Mouse (Mus musculus): ENCODE data around the gene Plcb1. TPM values are rescaled to one million over a fixed set of nuclear protein-coding genes. Genes with fewer than 3 reads are reported as not detected.

The Plcb1 gene
- polyA plus RNA-seq, 1 experiment from 2014 or later, result 7.0 TPM

GRCm38 (mm10) chr2:134844391-134845238 lies 58.7 kb downstream of the Plcb1 start:
- H3K27ac ChIP-seq (replicated peaks; ENCODE audit: low read depth, low read length), result no peak overlapping the region
- no peak for DNase-seq (ENCODE audit: low spot score)
- H3K4me2 ChIP-seq (ENCODE audit: low read depth, low read length), result no peak overlapping the region
- no peak overlapping the region for H3K9ac ChIP-seq (replicated peaks; ENCODE audit: low read length)
- no peaks in the 10 kb centered on the region for H3K4me1 ChIP-seq (ENCODE audit: control insufficient read depth, insufficient read depth, low read length)
- ATAC-seq (replicated peaks; ENCODE audit: insufficient number of reproducible peaks, low FRiP score, low TSS enrichment, low read depth), result no peak
- no peak overlapping the region for H3K4me3 ChIP-seq (ENCODE audit: low read depth, low read length)
- no peaks in the 10 kb centered on the region for H3K9me3 ChIP-seq (replicated peaks; ENCODE audit: control insufficient read depth, low read length)
- no peaks in the 10 kb centered on the region for H3K36me3 ChIP-seq (replicated peaks; ENCODE audit: control insufficient read depth, insufficient read depth, low read depth, low read length)
- H3K27me3 ChIP-seq (ENCODE audit: control insufficient read depth, insufficient read depth, low read length), result no peaks in the 10 kb centered on the region
- 79% methylated on average over 6 of the region's 6 CpGs for WGBS

- Histone ChIP-seq H3K27ac (replicated peaks; ENCODE audit: low read depth, low read length) (no peak overlapping the region), H3K36me3 (replicated peaks; ENCODE audit: control insufficient read depth, insufficient read depth, low read depth, low read length) (no peaks in the 10 kb centered on the region), H3K27me3 (ENCODE audit: control insufficient read depth, insufficient read depth, low read length) (no peaks in the 10 kb centered on the region), H3K4me1 (ENCODE audit: control insufficient read depth, insufficient read depth, low read length) (no peaks in the 10 kb centered on the region), H3K4me3 (ENCODE audit: low read depth, low read length) (no peak overlapping the region), H3K9ac (replicated peaks; ENCODE audit: low read length) (no peak overlapping the region), H3K4me2 (ENCODE audit: low read depth, low read length) (no peak overlapping the region), H3K9me3 (replicated peaks; ENCODE audit: control insufficient read depth, low read length) (no peaks in the 10 kb centered on the region)
- DNase-seq (ENCODE audit: low spot score) (no peak), ATAC-seq (replicated peaks; ENCODE audit: insufficient number of reproducible peaks, low FRiP score, low TSS enrichment, low read depth) (no peak)
- 70% methylated on average over 3 of the region's 3 CpGs for WGBS
These were observed 59.4 kb downstream of the Plcb1 start for GRCm38 (mm10) chr2:134845239-134845738.

DNA sequence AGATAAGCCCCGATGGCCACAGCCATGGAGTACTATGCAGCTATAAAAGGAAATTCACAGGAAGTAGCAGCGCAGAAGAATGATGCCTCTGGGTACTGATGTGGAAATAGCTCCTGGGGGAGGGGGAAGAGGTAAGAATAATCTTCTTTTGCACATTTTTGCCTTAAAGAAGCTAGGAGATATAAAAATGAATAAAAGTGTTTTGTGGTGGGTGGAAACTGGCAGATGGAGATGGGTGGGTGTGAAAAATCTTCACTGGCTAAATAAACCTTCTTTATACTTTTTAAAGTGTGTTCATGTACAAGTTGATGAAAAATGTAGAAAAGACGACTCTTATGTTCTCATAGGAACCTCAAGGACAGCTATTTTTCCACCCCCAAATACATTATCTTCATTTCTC lies 60.7 kb downstream of the Plcb1 start:
- H3K4me2 ChIP-seq (ENCODE audit: low read depth, low read length), result no peak overlapping the region

GRCm38 (mm10) chr2:134851189-134852171 lies 65.6 kb downstream of the Plcb1 start:
- Histone ChIP-seq H3K4me3 (ENCODE audit: low read depth, low read length) (no peak overlapping the region), H3K9ac (replicated peaks; ENCODE audit: low read length) (no peak overlapping the region), H3K4me2 (ENCODE audit: low read depth, low read length) (no peak overlapping the region), H3K27ac (replicated peaks; ENCODE audit: low read depth, low read length) (no peak overlapping the region), H3K4me1 (ENCODE audit: control insufficient read depth, insufficient read depth, low read length) (no peaks in the 10 kb centered on the region), H3K27me3 (ENCODE audit: control insufficient read depth, insufficient read depth, low read length) (no peaks in the 10 kb centered on the region), H3K36me3 (replicated peaks; ENCODE audit: control insufficient read depth, insufficient read depth, low read depth, low read length) (no peaks in the 10 kb centered on the region), H3K9me3 (replicated peaks; ENCODE audit: control insufficient read depth, low read length) (no peaks in the 10 kb centered on the region)
- 82% methylated on average over 13 of the region's 13 CpGs for WGBS
- DNase-seq (ENCODE audit: low spot score) (no peak), ATAC-seq (replicated peaks; ENCODE audit: insufficient number of reproducible peaks, low FRiP score, low TSS enrichment, low read depth) (no peak)

More for the DNA sequence above, 60.7 kb downstream of the Plcb1 start:
- Histone ChIP-seq H3K27me3 (ENCODE audit: control insufficient read depth, insufficient read depth, low read length) (no peaks in the 10 kb centered on the region), H3K4me1 (ENCODE audit: control insufficient read depth, insufficient read depth, low read length) (no peaks in the 10 kb centered on the region), H3K4me3 (ENCODE audit: low read depth, low read length) (no peak overlapping the region), H3K9ac (replicated peaks; ENCODE audit: low read length) (no peak overlapping the region), H3K27ac (replicated peaks; ENCODE audit: low read depth, low read length) (no peak overlapping the region), H3K36me3 (replicated peaks; ENCODE audit: control insufficient read depth, insufficient read depth, low read depth, low read length) (no peaks in the 10 kb centered on the region), H3K9me3 (replicated peaks; ENCODE audit: control insufficient read depth, low read length) (no peaks in the 10 kb centered on the region)
- DNase-seq (ENCODE audit: low spot score) (no peak), ATAC-seq (replicated peaks; ENCODE audit: insufficient number of reproducible peaks, low FRiP score, low TSS enrichment, low read depth) (no peak)
- WGBS, result 87% methylated on average over 3 of the region's 3 CpGs

GRCm38 (mm10) chr2:134856239-134856638 lies 70.4 kb downstream of the Plcb1 start:
- H3K4me3 ChIP-seq (ENCODE audit: low read depth, low read length), result no peak overlapping the region
- H3K9me3 ChIP-seq (replicated peaks; ENCODE audit: control insufficient read depth, low read length), result no peaks in the 10 kb centered on the region
- DNase-seq (ENCODE audit: low spot score) (no peak), ATAC-seq (replicated peaks; ENCODE audit: insufficient number of reproducible peaks, low FRiP score, low TSS enrichment, low read depth) (no peak)
- no peaks in the 10 kb centered on the region for H3K4me1 ChIP-seq (ENCODE audit: control insufficient read depth, insufficient read depth, low read length)
- no peak overlapping the region for H3K9ac ChIP-seq (replicated peaks; ENCODE audit: low read length)
- no peaks in the 10 kb centered on the region for H3K27me3 ChIP-seq (ENCODE audit: control insufficient read depth, insufficient read depth, low read length)
- H3K27ac ChIP-seq (replicated peaks; ENCODE audit: low read depth, low read length), result no peak overlapping the region
- H3K36me3 ChIP-seq (replicated peaks; ENCODE audit: control insufficient read depth, insufficient read depth, low read depth, low read length), result no peaks in the 10 kb centered on the region
- H3K4me2 ChIP-seq (ENCODE audit: low read depth, low read length), result no peak overlapping the region

GRCm38 (mm10) chr2:134856691-134857090 lies 70.8 kb downstream of the Plcb1 start:
- no peak overlapping the region for H3K9ac ChIP-seq (replicated peaks; ENCODE audit: low read length)
- no peaks in the 10 kb centered on the region for H3K27me3 ChIP-seq (ENCODE audit: control insufficient read depth, insufficient read depth, low read length)
- DNase-seq (ENCODE audit: low spot score), result no peak
- H3K4me1 ChIP-seq (ENCODE audit: control insufficient read depth, insufficient read depth, low read length), result no peaks in the 10 kb centered on the region
- no peak overlapping the region for H3K4me3 ChIP-seq (ENCODE audit: low read depth, low read length)
- ATAC-seq (replicated peaks; ENCODE audit: insufficient number of reproducible peaks, low FRiP score, low TSS enrichment, low read depth), result no peak
- H3K27ac ChIP-seq (replicated peaks; ENCODE audit: low read depth, low read length), result no peak overlapping the region
- H3K4me2 ChIP-seq (ENCODE audit: low read depth, low read length), result no peak overlapping the region
- H3K9me3 ChIP-seq (replicated peaks; ENCODE audit: control insufficient read depth, low read length), result no peaks in the 10 kb centered on the region
- 36% methylated on average over 2 of the region's 2 CpGs for WGBS
- H3K36me3 ChIP-seq (replicated peaks; ENCODE audit: control insufficient read depth, insufficient read depth, low read depth, low read length), result no peaks in the 10 kb centered on the region

GRCm38 (mm10) chr2:134864985-134865645 lies 79.2 kb downstream of the Plcb1 start:
- Histone ChIP-seq H3K27me3 (ENCODE audit: control insufficient read depth, insufficient read depth, low read length) (no peaks in the 10 kb centered on the region), H3K36me3 (replicated peaks; ENCODE audit: control insufficient read depth, insufficient read depth, low read depth, low read length) (no peaks in the 10 kb centered on the region), H3K4me3 (ENCODE audit: low read depth, low read length) (no peak overlapping the region), H3K9me3 (replicated peaks; ENCODE audit: control insufficient read depth, low read length) (no peaks in the 10 kb centered on the region), H3K4me1 (ENCODE audit: control insufficient read depth, insufficient read depth, low read length) (no peaks in the 10 kb centered on the region), H3K27ac (replicated peaks; ENCODE audit: low read depth, low read length) (no peak overlapping the region), H3K9ac (replicated peaks; ENCODE audit: low read length) (no peak overlapping the region), H3K4me2 (ENCODE audit: low read depth, low read length) (no peak overlapping the region)
- 86% methylated on average over 7 of the region's 7 CpGs for WGBS
- ATAC-seq (replicated peaks; ENCODE audit: insufficient number of reproducible peaks, low FRiP score, low TSS enrichment, low read depth) (no peak), DNase-seq (ENCODE audit: low spot score) (no peak)
